Mouse (Mus musculus) 416B (cell line): Measurements from ENCODE around the gene D830030K20Rik.
"Not testable (repeated sequence)": the region's sequence is repeated elsewhere in the genome, so short reads cannot be mapped to it uniquely, and the experiment has no call there.

Experiments used
- DNase-seq: peaks from one replicate; pipeline ENCODE4 v3.0.0; 2011; ENCODE audit warnings: low read depth

D830030K20Rik gene

GRCm38 (mm10) chr14:3208272-3209152 is at the start of gene D830030K20Rik:
D830030K20Rik (plus strand) TSS chr14:3208488.
- DNase-seq: not testable (repeated sequence)

- not testable (repeated sequence) for DNase-seq
Measured at GRCm38 (mm10) chr14:3187955-3188354, 20.3 kb upstream of the D830030K20Rik start, which contains the start of gene Gm5795. Gm5795 (plus strand) TSS chr14:3188255.

- DNase-seq: not testable (repeated sequence)
Measured at GRCm38 (mm10) chr14:3209367-3209766, 1.1 kb downstream of the D830030K20Rik start.

GRCm38 (mm10) chr14:3262531-3262930 is 54.2 kb downstream of the D830030K20Rik start:
- DNase-seq: not testable (repeated sequence)
